Mouse (Mus musculus) urinary bladder, postnatal 10 days (tissue): ENCODE results near the gene Cpd.

Experiments used
- DNase-seq: peaks from one replicate; pipeline ENCODE4 v3.0.0; 2022; ENCODE audit warnings: low spot score

Cpd gene

GRCm38 (mm10) chr11:76846878-76847222 lies at the start of gene Cpd:
Gene Cpd, minus strand, starts transcription at chr11:76847018.
- peak; percentile 93 for DNase-seq

GRCm38 (mm10) chr11:76896360-76896759 lies 49.5 kb upstream of the Cpd start:
- no peak for DNase-seq

- no peak for DNase-seq
These were observed 47.4 kb upstream of the Cpd start for GRCm38 (mm10) chr11:76894240-76894639.

GRCm38 (mm10) chr11:76893570-76893969 lies 46.8 kb upstream of the Cpd start:
- DNase-seq, result no peak

GRCm38 (mm10) chr11:76892972-76893371 lies 46.2 kb upstream of the Cpd start:
- no peak for DNase-seq

GRCm38 (mm10) chr11:76891738-76892349 lies 45.0 kb upstream of the Cpd start:
- no peak for DNase-seq

- DNase-seq, result no peak
These were observed 44.4 kb upstream of the Cpd start for GRCm38 (mm10) chr11:76891171-76891570.

GRCm38 (mm10) chr11:76889339-76890164 lies 42.7 kb upstream of the Cpd start:
- DNase-seq, result no peak

- no peak for DNase-seq
These were observed 37.6 kb upstream of the Cpd start for GRCm38 (mm10) chr11:76884451-76884850.

- no peak for DNase-seq
These were observed 33.0 kb upstream of the Cpd start for GRCm38 (mm10) chr11:76879816-76880215.

- no peak for DNase-seq
These were observed 27.9 kb upstream of the Cpd start for GRCm38 (mm10) chr11:76874766-76875165.

- DNase-seq, result no peak
These were observed 27.0 kb upstream of the Cpd start for GRCm38 (mm10) chr11:76873865-76874264.

GRCm38 (mm10) chr11:76872556-76873234 lies 25.9 kb upstream of the Cpd start:
- DNase-seq, result no peak

GRCm38 (mm10) chr11:76861185-76861584 lies 14.4 kb upstream of the Cpd start:
- DNase-seq, result no peak

GRCm38 (mm10) chr11:76859261-76859660 lies 12.4 kb upstream of the Cpd start:
- DNase-seq, result no peak

GRCm38 (mm10) chr11:76858781-76859180 lies 12.0 kb upstream of the Cpd start:
- no peak for DNase-seq

GRCm38 (mm10) chr11:76857111-76857510 lies 10.3 kb upstream of the Cpd start:
- DNase-seq, result no peak

- no peak for DNase-seq
These were observed 9.8 kb upstream of the Cpd start for GRCm38 (mm10) chr11:76856601-76857000.

- no peak for DNase-seq
These were observed 7.9 kb upstream of the Cpd start for GRCm38 (mm10) chr11:76854475-76855341.

- no peak for DNase-seq
These were observed 4.7 kb upstream of the Cpd start for GRCm38 (mm10) chr11:76851512-76851911.

GRCm38 (mm10) chr11:76849596-76849995 lies 2.8 kb upstream of the Cpd start:
- no peak for DNase-seq

- DNase-seq, result no peak
These were observed 1.3 kb upstream of the Cpd start for GRCm38 (mm10) chr11:76848081-76848480.
